Mouse (Mus musculus) kidney, embryonic 14.5 days (tissue): ENCODE measurements around the gene Ciapin1. TPM values are rescaled to one million over a fixed set of nuclear protein-coding genes. Genes with fewer than 3 reads are reported as not detected.

ENCODE experiments used
- ATAC-seq: fragments of 200-750 bp; cut with Nextera tagmentation; 2 replicates; pipeline ENCODE4 v1.8.0; 2017; ENCODE audit warnings: moderate number of reproducible peaks, mild to moderate bottlenecking, moderate TSS enrichment, moderate library complexity; ENCODE audit not compliant: low FRiP score, low TSS enrichment
- H3K27ac ChIP-seq: fragments of 300-500 bp; sonication (generic); 2 replicates; pipeline ENCODE4 v1.5.1; 2014; ENCODE audit warnings: low read depth, mild to moderate bottlenecking, low read length, moderate library complexity, mixed read lengths
- H3K27me3 ChIP-seq: fragments of 300-500 bp; sonication (generic); 2 replicates; pipeline ENCODE4 v1.6.1; 2014; ENCODE audit warnings: mild to moderate bottlenecking, low read length; ENCODE audit not compliant: control insufficient read depth, insufficient read depth
- H3K36me3 ChIP-seq: fragments of 300-500 bp; sonication (generic); 2 replicates; pipeline ENCODE4 v1.6.1; 2014; ENCODE audit warnings: low read length, mixed read lengths; ENCODE audit not compliant: control insufficient read depth, insufficient read depth
- H3K4me1 ChIP-seq: fragments of 300-500 bp; sonication (generic); 2 replicates; pipeline ENCODE4 v1.6.1; 2014; ENCODE audit warnings: low read length, mixed read lengths; ENCODE audit not compliant: control insufficient read depth, insufficient read depth
- H3K4me2 ChIP-seq: fragments of 300-500 bp; sonication (generic); replicated peaks from 2 replicates; pipeline ENCODE4 v1.6.1; 2014; ENCODE audit warnings: low read depth, mild to moderate bottlenecking, low read length
- H3K4me3 ChIP-seq: fragments of 300-500 bp; sonication (generic); 2 replicates; pipeline ENCODE4 v1.5.1; 2014; ENCODE audit warnings: mild to moderate bottlenecking, low read length
- H3K9ac ChIP-seq: fragments of 300-500 bp; sonication (generic); 2 replicates; pipeline ENCODE4 v1.6.1; 2014; ENCODE audit warnings: low read depth, mild to moderate bottlenecking, low read length, moderate library complexity
- H3K9me3 ChIP-seq: fragments of 300-500 bp; sonication (generic); 2 replicates; pipeline ENCODE4 v1.6.1; 2016; ENCODE audit warnings: low read length; ENCODE audit not compliant: control insufficient read depth
- WGBS: fragments of 180-500 bp; shearing (Covaris S2); extraction: QIAGEN DNeasy Blood & Tissue Kit; methylation state at CpG from one replicate; pipeline ENCODE4 v1.1.7; 2014; 5-methylcytosine and 5-hydroxymethylcytosine counted together
- polyA plus RNA-seq: library from polyadenylated mRNA; unstranded; fragments of >200 nt; fragmentation: Nextera tagmentation; extraction: Ambion mirVana; gene quantifications from 2 replicates; pipeline ENCODE4 v1.2.1, GENCODE M21; 2014

Ciapin1 gene
- polyA plus RNA-seq, 1 experiment from 2014 or later, result 102 TPM

DNA sequence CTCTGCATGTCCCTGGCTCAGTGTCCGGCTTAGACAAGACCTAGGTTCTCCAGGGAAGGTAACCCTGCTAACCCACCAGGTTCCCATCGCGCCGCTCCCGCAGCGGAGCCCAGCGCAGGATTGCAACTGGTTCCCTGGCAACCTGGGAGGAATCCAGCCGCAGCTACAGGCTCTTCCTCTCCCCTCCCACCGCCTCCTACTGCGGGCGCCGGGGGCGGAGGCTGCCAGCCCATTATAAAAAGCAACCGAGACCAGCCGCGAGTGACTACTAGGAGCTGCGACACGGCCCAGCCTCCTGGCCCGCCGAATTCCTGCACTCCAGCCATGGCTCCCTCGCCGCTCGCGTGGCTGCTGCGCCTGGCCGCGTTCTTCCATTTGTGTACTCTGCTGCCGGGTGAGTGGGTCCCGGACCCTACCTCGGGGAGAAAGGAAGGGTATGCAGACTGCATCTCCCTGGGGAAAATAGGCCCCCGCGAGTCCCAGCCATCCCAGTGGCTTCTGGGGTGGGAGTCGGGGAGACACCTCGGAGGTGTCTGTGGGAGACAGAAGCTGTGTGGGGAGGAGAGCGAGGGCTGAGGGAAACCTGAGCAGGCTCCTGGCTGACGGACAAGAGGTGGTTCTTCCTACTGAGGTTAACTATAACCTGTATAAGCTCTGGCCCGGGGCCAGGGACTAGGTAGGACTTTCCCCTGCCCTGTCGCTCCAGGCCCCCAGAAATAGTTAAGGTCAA lies 66.1 kb downstream of the Ciapin1 start, which contains the start of gene Cx3cl1:
Gene Cx3cl1 (plus strand): TSS at position 69 of the 730 bp plus-strand sequence.
- H3K36me3 ChIP-seq, result no peaks in the 10 kb centered on the region
- peaks cover 32% of the 10 kb centered on the region for H3K27me3 ChIP-seq
- H3K9me3 ChIP-seq, result no peaks in the 10 kb centered on the region

GRCm38 (mm10) chr8:94770945-94771344 lies 67.2 kb downstream of the Ciapin1 start:
- whole genome bisulfite sequencing, result 49% methylated on average over 6 of the region's 6 CpGs
- peaks cover 32% of the 10 kb centered on the region for H3K27me3 ChIP-seq
- H3K36me3 ChIP-seq, result no peaks in the 10 kb centered on the region
- H3K4me1 ChIP-seq, result peaks cover 13% of the 10 kb centered on the region
- H3K4me2 ChIP-seq, result no peak overlapping the region
- no peak for ATAC-seq
- no peak overlapping the region for H3K9ac ChIP-seq
- H3K9me3 ChIP-seq, result no peaks in the 10 kb centered on the region
- H3K4me3 ChIP-seq, result no peak overlapping the region
- no peak overlapping the region for H3K27ac ChIP-seq

More for the DNA sequence above, 66.1 kb downstream of the Ciapin1 start, which contains the start of gene Cx3cl1:
- Histone ChIP-seq H3K9ac (peak within 1 kb of the TSS; percentile 61), H3K4me1 (peaks cover 13% of the 10 kb centered on the region), H3K27ac (no peak within 1 kb of the TSS), H3K4me2 (peak within 1 kb of the TSS; percentile 93), H3K4me3 (peak within 1 kb of the TSS; percentile 46)
- WGBS, result under 1% methylated on average over 38 of the region's 38 CpGs
- peak; percentile 85 for ATAC-seq

Other genes starting within 250 kb of the Ciapin1 start
- gene Rspry1, start 236.4 kb downstream of the Ciapin1 start, polyA plus RNA-seq, result 29.6 and 37.3 TPM in 2 replicates
- gene Fam192a, start 236.4 kb downstream of the Ciapin1 start, polyA plus RNA-seq, result 60.2 and 82.1 TPM in 2 replicates
- gene Arl2bp, start 171.8 kb downstream of the Ciapin1 start, polyA plus RNA-seq, result 58.7 and 59.7 TPM in 2 replicates
- gene Pllp, start 142.1 kb downstream of the Ciapin1 start, polyA plus RNA-seq, result 13.5 and 19.3 TPM in 2 replicates
- gene Ccl22, start 92.8 kb downstream of the Ciapin1 start, polyA plus RNA-seq, result not detected in 2 replicates
- gene Cx3cl1, start 66.3 kb downstream of the Ciapin1 start, polyA plus RNA-seq, result 4.2 and 7.4 TPM in 2 replicates
- gene Ccl17, start 27.9 kb downstream of the Ciapin1 start, polyA plus RNA-seq, result not detected in 2 replicates
- gene Coq9, start within 50 bp of the Ciapin1 start, polyA plus RNA-seq, result 59.8 and 71.9 TPM in 2 replicates
- gene Polr2c, start 19.1 kb upstream of the Ciapin1 start, polyA plus RNA-seq, result 183 and 185 TPM in 2 replicates
- 14.6 and 20.6 TPM in 2 replicates for gene Dok4, start 38.0 kb upstream of the Ciapin1 start, polyA plus RNA-seq
- gene Ccdc102a, start 79.7 kb upstream of the Ciapin1 start, polyA plus RNA-seq, result 24.2 and 29.4 TPM in 2 replicates
- not detected in 2 replicates for gene Adgrg5, start 85.3 kb upstream of the Ciapin1 start, polyA plus RNA-seq
- 15.5 and 31.3 TPM in 2 replicates for gene Adgrg1, start 136.4 kb upstream of the Ciapin1 start, polyA plus RNA-seq
- gene Adgrg3, start 179.3 kb upstream of the Ciapin1 start, polyA plus RNA-seq, result 2.9 and 3.8 TPM in 2 replicates
- gene Drc7, start 216.7 kb upstream of the Ciapin1 start, polyA plus RNA-seq, result not detected in 2 replicates
- gene Katnb1, start 242.8 kb upstream of the Ciapin1 start, polyA plus RNA-seq, result 18.2 and 32.4 TPM in 2 replicates